Mouse (Mus musculus): ENCODE data around the gene Plek2. TPM values are rescaled to one million over a fixed set of nuclear protein-coding genes. Genes with fewer than 3 reads are reported as not detected.

Plek2 gene
- 0.48 TPM for polyA plus RNA-seq (2014; fragmentation: Illumina TruSeq; extraction: RNeasy Lipid Tissue Mini Kit (QIAGEN cat#74804); ENCODE audit: low read depth, low replicate concordance)

DNA sequence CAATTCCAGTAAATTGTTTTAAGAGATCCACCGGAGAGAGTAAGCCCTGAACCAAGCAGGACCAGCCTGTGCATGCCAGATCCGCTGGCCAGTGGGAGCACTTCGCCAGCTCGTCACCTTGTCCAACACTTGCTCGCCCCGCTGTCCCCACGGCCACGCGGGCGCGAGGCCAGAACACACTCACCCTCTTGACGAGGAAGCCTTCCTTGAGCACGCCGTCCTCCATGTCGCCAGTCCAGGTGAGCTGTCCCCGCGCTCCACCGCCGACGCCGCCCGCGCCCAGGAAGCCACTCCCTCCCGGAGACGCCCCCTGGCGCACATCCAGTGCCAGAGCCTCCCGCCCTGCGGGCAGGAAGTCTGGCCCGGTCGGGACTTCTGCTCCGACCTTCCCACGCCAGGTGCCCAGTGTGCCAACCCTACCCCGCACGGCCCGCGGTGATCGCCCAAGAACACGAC, at the start of gene Plek2:
Plek2 (minus strand) TSS at position 258 of the 456 bp plus-strand sequence.

GRCm38 (mm10) chr12:78861496-78862253, 45.1 kb downstream of the Plek2 start, which contains the start of the genes Atp6v1d and Eif2s1:
Atp6v1d (minus strand) TSS chr12:78861638.
Eif2s1 (plus strand) TSS chr12:78861819.

Other genes starting within 250 kb of the Plek2 start
- 2,189 TPM for gene Fam71d, start 215.4 kb downstream of the Plek2 start, polyA plus RNA-seq (2014; fragmentation: Illumina TruSeq; extraction: RNeasy Lipid Tissue Mini Kit (QIAGEN cat#74804); ENCODE audit: low read depth, low replicate concordance)
- 89.1 TPM for gene Mpp5, start 158.1 kb downstream of the Plek2 start, polyA plus RNA-seq (2014; fragmentation: Illumina TruSeq; extraction: RNeasy Lipid Tissue Mini Kit (QIAGEN cat#74804); ENCODE audit: low read depth, low replicate concordance)
- 131 TPM for gene Atp6v1d, start 45.3 kb downstream of the Plek2 start, polyA plus RNA-seq (2014; fragmentation: Illumina TruSeq; extraction: RNeasy Lipid Tissue Mini Kit (QIAGEN cat#74804); ENCODE audit: low read depth, low replicate concordance)
- gene Eif2s1, start 45.1 kb downstream of the Plek2 start, polyA plus RNA-seq (2014; fragmentation: Illumina TruSeq; extraction: RNeasy Lipid Tissue Mini Kit (QIAGEN cat#74804); ENCODE audit: low read depth, low replicate concordance), result 200 TPM
- gene Tmem229b, start 100.7 kb upstream of the Plek2 start, polyA plus RNA-seq (2014; fragmentation: Illumina TruSeq; extraction: RNeasy Lipid Tissue Mini Kit (QIAGEN cat#74804); ENCODE audit: low read depth, low replicate concordance), result 0.60 TPM
- gene Plekhh1, start 122.2 kb upstream of the Plek2 start, polyA plus RNA-seq (2014; fragmentation: Illumina TruSeq; extraction: RNeasy Lipid Tissue Mini Kit (QIAGEN cat#74804); ENCODE audit: low read depth, low replicate concordance), result 3.4 TPM
- gene Pigh, start 182.7 kb upstream of the Plek2 start, polyA plus RNA-seq (2014; fragmentation: Illumina TruSeq; extraction: RNeasy Lipid Tissue Mini Kit (QIAGEN cat#74804); ENCODE audit: low read depth, low replicate concordance), result 9.5 TPM
- gene Arg2, start 223.8 kb upstream of the Plek2 start, polyA plus RNA-seq (2014; fragmentation: Illumina TruSeq; extraction: RNeasy Lipid Tissue Mini Kit (QIAGEN cat#74804); ENCODE audit: low read depth, low replicate concordance), result 4.3 TPM